Mouse (Mus musculus) kidney, adult 2 months (tissue): ENCODE data around the gene Scrn3. TPM values are rescaled to one million over a fixed set of nuclear protein-coding genes. Genes with fewer than 3 reads are reported as not detected.
A peak's percentile ranks its signal among the peaks of the same experiment; 100 is the strongest.

Experiments used
- DNase-seq: peaks from one replicate; pipeline ENCODE4 v3.0.0; 2021
- H3K27ac ChIP-seq: fragments of 200-500 bp; 2 replicates; pipeline ENCODE4 v1.5.1; 2012; ENCODE audit warnings: low read depth, low read length, control low read depth, inconsistent platforms; ENCODE audit not compliant: insufficient read depth
- H3K27me3 ChIP-seq: fragments of 200-500 bp; replicated peaks from 2 replicates; pipeline ENCODE4 v1.6.1; 2012; ENCODE audit warnings: mild to moderate bottlenecking, moderate library complexity, low read length, inconsistent platforms; ENCODE audit not compliant: control insufficient read depth, insufficient read depth
- H3K36me3 ChIP-seq: fragments of 200-500 bp; 2 replicates; pipeline ENCODE4 v1.6.1; 2012; ENCODE audit warnings: mild to moderate bottlenecking, moderate library complexity, low read length, inconsistent platforms; ENCODE audit not compliant: control insufficient read depth, insufficient read depth
- H3K4me1 ChIP-seq: fragments of 200-500 bp; 2 replicates; pipeline ENCODE4 v1.6.1; 2011; ENCODE audit warnings: low read length; ENCODE audit not compliant: control insufficient read depth, insufficient read depth
- H3K4me3 ChIP-seq: fragments of 200-500 bp; 2 replicates; pipeline ENCODE4 v1.5.1; 2011; ENCODE audit warnings: mild to moderate bottlenecking, low read depth, low read length, control low read depth; ENCODE audit not compliant: insufficient read depth
- CTCF ChIP-seq: fragments of 200-500 bp; conservative IDR thresholded peaks from 2 replicates; pipeline ENCODE4 v1.5.1; 2011; ENCODE audit warnings: low read depth, mild to moderate bottlenecking, control low read depth, low read length, moderate library complexity, mixed read lengths; ENCODE audit not compliant: insufficient read depth, insufficient read length
- POLR2A ChIP-seq: fragments of 200-500 bp; IDR thresholded peaks from one replicate; pipeline ENCODE4 v1.6.1; 2011; ENCODE audit warnings: low read depth, low read length, control low read depth
- WGBS: fragments of 180-500 bp; shearing (Covaris S2); methylation state at CpG from one replicate; pipeline ENCODE4 v1.1.7; 2018; 5-methylcytosine and 5-hydroxymethylcytosine counted together
- polyA plus RNA-seq: library from polyadenylated mRNA; depleted of rRNA; stranded (reverse); fragments of >200 nt; gene quantifications from 2 replicates; pipeline ENCODE4 v1.2.3, GENCODE M21; 2012

Scrn3 gene
- polyA plus RNA-seq, 1 experiment = 18.1 TPM

GRCm38 (mm10) chr2:73277021-73277708, 35.2 kb upstream of the Scrn3 start:
- H3K36me3 ChIP-seq = no peaks in the 10 kb centered on the region
- peaks cover 2% of the 10 kb centered on the region for H3K4me1 ChIP-seq
- peak; percentile 11 for DNase-seq
- peaks cover 27% of the 10 kb centered on the region for H3K27me3 ChIP-seq
- H3K4me3 ChIP-seq = no peak overlapping the region
- TF ChIP-seq POLR2A = no peak
- no peak for TF ChIP-seq CTCF
- H3K27ac ChIP-seq = no peak overlapping the region
- 5% methylated on average over 38 of the region's 38 CpGs for WGBS

- Histone ChIP-seq H3K4me1 (peaks cover 2% of the 10 kb centered on the region), H3K27me3 (peaks cover 27% of the 10 kb centered on the region), H3K4me3 (no peak overlapping the region), H3K27ac (no peak overlapping the region), H3K36me3 (no peaks in the 10 kb centered on the region)
- DNase-seq = peak; percentile 14
- 5% methylated on average over 18 of the region's 18 CpGs for WGBS
- TF ChIP-seq CTCF (no peak), POLR2A (no peak)
Measured at GRCm38 (mm10) chr2:73277709-73278075, 34.7 kb upstream of the Scrn3 start.

- 5% methylated on average over 20 of the region's 20 CpGs for WGBS
- DNase-seq = peak; percentile 90
- Histone ChIP-seq H3K27ac (no peak overlapping the region), H3K36me3 (no peaks in the 10 kb centered on the region), H3K27me3 (peaks cover 23% of the 10 kb centered on the region), H3K4me3 (no peak overlapping the region), H3K4me1 (no peaks in the 10 kb centered on the region; the same call in none of the 2 replicates)
- TF ChIP-seq CTCF (peak; percentile 94), POLR2A (no peak)
Measured at GRCm38 (mm10) chr2:73278131-73278854, 34.1 kb upstream of the Scrn3 start.

GRCm38 (mm10) chr2:73278869-73279268, 33.5 kb upstream of the Scrn3 start:
- no peak overlapping the region for H3K27ac ChIP-seq
- DNase-seq = no peak
- H3K36me3 ChIP-seq = no peaks in the 10 kb centered on the region
- no peak overlapping the region for H3K4me3 ChIP-seq
- H3K27me3 ChIP-seq = peaks cover 18% of the 10 kb centered on the region
- no peaks in the 10 kb centered on the region; the same call in none of the 2 replicates for H3K4me1 ChIP-seq
- 5% methylated on average over 17 of the region's 17 CpGs for WGBS
- TF ChIP-seq CTCF (no peak), POLR2A (no peak)

GRCm38 (mm10) chr2:73279271-73280038, 32.9 kb upstream of the Scrn3 start:
- 9% methylated on average over 31 of the region's 31 CpGs for WGBS
- Histone ChIP-seq H3K36me3 (no peaks in the 10 kb centered on the region), H3K4me1 (no peaks in the 10 kb centered on the region; the same call in 1 of the 2 replicates), H3K27me3 (peaks cover 15% of the 10 kb centered on the region), H3K27ac (no peak overlapping the region), H3K4me3 (no peak overlapping the region)
- DNase-seq = peak; percentile 10
- TF ChIP-seq CTCF = no peak
- no peak for TF ChIP-seq POLR2A

- H3K4me3 ChIP-seq = no peak overlapping the region
- peak; percentile 16 for DNase-seq
- H3K4me1 ChIP-seq = no peaks in the 10 kb centered on the region; the same call in 1 of the 2 replicates
- peaks cover 12% of the 10 kb centered on the region for H3K27me3 ChIP-seq
- H3K36me3 ChIP-seq = no peaks in the 10 kb centered on the region
- H3K27ac ChIP-seq = no peak overlapping the region
- TF ChIP-seq POLR2A (no peak), CTCF (no peak)
- 13% methylated on average over 33 of the region's 33 CpGs for WGBS
Measured at GRCm38 (mm10) chr2:73280356-73281047, 31.9 kb upstream of the Scrn3 start.
